Mouse (Mus musculus): ENCODE results near the gene Pfkfb1.

DNA sequence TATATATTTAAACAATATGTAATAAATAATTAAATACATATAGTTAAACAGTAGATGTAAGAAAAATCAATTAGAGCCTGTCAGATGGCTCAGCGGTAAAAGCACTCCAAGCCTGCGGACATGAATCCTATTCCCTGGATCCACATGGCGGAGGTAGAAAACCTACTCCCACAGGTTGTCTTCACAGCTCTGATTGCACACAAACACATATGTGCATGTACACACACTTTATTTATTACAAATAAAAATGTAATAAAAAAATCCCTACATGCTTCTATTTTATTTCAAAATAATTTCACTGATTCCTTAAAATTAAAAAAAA lies 69.7 kb downstream of the Pfkfb1 start:
- no peak for TF ChIP-seq CTCF (IDR thresholded peaks at IDR 0.05)
- no peak for TF ChIP-seq EP300 (IDR thresholded peaks at IDR 0.05)
